Mouse (Mus musculus): ENCODE measurements around the gene Aph1c. TPM values are rescaled to one million over a fixed set of nuclear protein-coding genes. Genes with fewer than 3 reads are reported as not detected.
"Not testable (repeated sequence)": the region's sequence is repeated elsewhere in the genome, so short reads cannot be mapped to it uniquely, and the experiment has no call there.

The Aph1c gene
- total and polyA plus RNA-seq, 3 experiments, result 0.16 TPM; not detected in 2

DNA sequence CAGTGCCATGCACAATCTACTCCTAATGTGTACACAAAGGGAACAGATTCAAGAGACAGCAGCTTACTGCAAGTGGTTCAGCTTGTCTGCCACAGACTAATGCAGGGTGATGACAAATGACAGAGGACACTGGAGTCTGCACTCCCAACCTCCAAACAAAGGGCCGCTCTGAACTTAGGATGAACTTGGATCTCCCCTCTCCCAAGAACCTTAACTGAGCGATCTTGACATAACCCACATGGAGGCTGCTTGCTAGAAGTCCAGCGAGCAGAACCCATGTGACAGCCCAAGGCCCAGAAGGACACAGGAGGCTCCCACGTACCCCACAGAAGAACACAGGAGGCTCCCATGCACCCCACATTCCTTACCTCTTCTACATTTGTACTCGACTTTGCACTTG lies 16.4 kb upstream of the Aph1c start:
- Histone ChIP-seq H3K4me3 (ENCODE audit: low read depth, low read length) (no peak overlapping the region), H3K27me3 (ENCODE audit: insufficient read depth, low read length) (no peaks in the 10 kb centered on the region), H3K36me3 (replicated peaks) (peaks cover 77% of the 10 kb centered on the region), H3K9me3 (replicated peaks) (no peaks in the 10 kb centered on the region), H3K4me1 (ENCODE audit: insufficient read depth, low read depth, low read length) (peaks cover 2% of the 10 kb centered on the region; the same call in 1 of the 2 replicates)
- TF ChIP-seq GATA1 (IDR thresholded peaks at IDR 0.05; ENCODE audit: borderline replicate concordance, low read length), result no peak
- TF ChIP-seq CTCF (IDR thresholded peaks at IDR 0.05; ENCODE audit: low read depth, low read length), result no peak
- TF ChIP-seq POLR2AphosphoS5 (IDR thresholded peaks at IDR 0.05; ENCODE audit: insufficient replicate concordance, low read depth, low read length), result no peak
- TF ChIP-seq GATA2 (IDR thresholded peaks at IDR 0.05; ENCODE audit: borderline replicate concordance, low read depth, low read length), result no peak
- no peak for TF ChIP-seq TAL1 (conservative IDR thresholded peaks at IDR 0.05; ENCODE audit: low read depth, low read length)
- DNase-seq (ENCODE audit: low spot score), result no peak
- ATAC-seq (ENCODE audit: extremely low read depth, insufficient number of reproducible peaks, low FRiP score, poor library complexity, severe bottlenecking), result no peak

DNA sequence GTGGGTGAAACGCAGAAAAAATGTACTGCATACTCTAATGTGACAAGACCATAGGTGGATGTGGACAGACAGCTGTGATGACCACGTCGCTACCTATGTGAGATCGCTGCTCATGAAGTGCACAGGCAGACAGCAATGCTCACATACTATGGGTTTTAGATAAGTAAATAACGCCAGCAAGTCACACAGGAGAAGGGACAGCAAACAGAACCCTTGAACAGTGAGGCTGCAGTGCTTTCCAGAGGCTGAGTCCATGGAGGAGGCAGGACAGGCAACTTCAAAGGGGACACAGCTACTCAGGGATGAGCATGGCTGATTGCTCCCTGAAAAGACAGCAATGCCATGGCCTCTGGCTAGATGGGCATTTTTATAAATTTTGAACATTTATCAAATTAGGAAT lies 12.3 kb upstream of the Aph1c start:
- Histone ChIP-seq H3K4me3 (ENCODE audit: low read depth, low read length) (no peak overlapping the region), H3K27me3 (ENCODE audit: insufficient read depth, low read length) (no peaks in the 10 kb centered on the region), H3K4me1 (ENCODE audit: insufficient read depth, low read depth, low read length) (no peaks in the 10 kb centered on the region), H3K9me3 (replicated peaks) (no peaks in the 10 kb centered on the region), H3K36me3 (replicated peaks) (peaks cover 71% of the 10 kb centered on the region)
- no peak for DNase-seq (ENCODE audit: low spot score)
- ATAC-seq (ENCODE audit: extremely low read depth, insufficient number of reproducible peaks, low FRiP score, poor library complexity, severe bottlenecking), result no peak
- TF ChIP-seq TAL1 (conservative IDR thresholded peaks at IDR 0.05; ENCODE audit: low read depth, low read length), result no peak
- no peak for TF ChIP-seq POLR2AphosphoS5 (IDR thresholded peaks at IDR 0.05; ENCODE audit: insufficient replicate concordance, low read depth, low read length)
- TF ChIP-seq GATA1 (IDR thresholded peaks at IDR 0.05; ENCODE audit: borderline replicate concordance, low read length), result no peak
- TF ChIP-seq GATA2 (IDR thresholded peaks at IDR 0.05; ENCODE audit: borderline replicate concordance, low read depth, low read length), result no peak
- no peak for TF ChIP-seq CTCF (IDR thresholded peaks at IDR 0.05; ENCODE audit: low read depth, low read length)

DNA sequence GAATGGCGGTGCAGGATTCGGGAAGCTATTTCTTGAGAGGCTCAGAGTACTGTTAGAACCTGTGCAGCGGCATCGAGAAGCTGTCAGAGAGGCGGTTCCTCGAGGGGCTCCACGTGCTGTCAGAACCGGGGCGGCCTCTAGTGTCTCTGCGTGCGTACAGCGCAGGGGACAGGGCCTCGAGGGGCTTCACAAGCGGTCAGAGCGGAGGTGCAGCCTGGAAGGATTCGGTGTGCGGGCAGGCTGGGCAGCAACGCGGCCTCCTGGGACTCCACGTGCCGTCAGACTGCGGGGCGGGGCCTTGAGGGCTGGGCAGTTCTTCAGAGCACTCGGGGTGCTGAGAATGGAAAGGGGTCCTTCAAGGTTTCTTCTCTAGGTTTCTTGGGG lies 563 bp upstream of the Aph1c start:
- H3K36me3 ChIP-seq (replicated peaks), result peaks cover 9% of the 10 kb centered on the region
- ATAC-seq (ENCODE audit: extremely low read depth, insufficient number of reproducible peaks, low FRiP score, poor library complexity, severe bottlenecking), result no peak
- H3K9me3 ChIP-seq (replicated peaks), result no peaks in the 10 kb centered on the region
- no peak for TF ChIP-seq CTCF (IDR thresholded peaks at IDR 0.05; ENCODE audit: low read depth, low read length)
- TF ChIP-seq GATA2 (IDR thresholded peaks at IDR 0.05; ENCODE audit: borderline replicate concordance, low read depth, low read length), result no peak
- peaks cover 18% of the 10 kb centered on the region for H3K4me1 ChIP-seq (ENCODE audit: insufficient read depth, low read depth, low read length)
- peaks cover 6% of the 10 kb centered on the region; the same call in 1 of the 2 replicates for H3K27me3 ChIP-seq (ENCODE audit: insufficient read depth, low read length)
- H3K4me3 ChIP-seq (ENCODE audit: low read depth, low read length), result peak overlapping the region; percentile 71
- DNase-seq (ENCODE audit: low spot score), result peak; percentile 15

DNA sequence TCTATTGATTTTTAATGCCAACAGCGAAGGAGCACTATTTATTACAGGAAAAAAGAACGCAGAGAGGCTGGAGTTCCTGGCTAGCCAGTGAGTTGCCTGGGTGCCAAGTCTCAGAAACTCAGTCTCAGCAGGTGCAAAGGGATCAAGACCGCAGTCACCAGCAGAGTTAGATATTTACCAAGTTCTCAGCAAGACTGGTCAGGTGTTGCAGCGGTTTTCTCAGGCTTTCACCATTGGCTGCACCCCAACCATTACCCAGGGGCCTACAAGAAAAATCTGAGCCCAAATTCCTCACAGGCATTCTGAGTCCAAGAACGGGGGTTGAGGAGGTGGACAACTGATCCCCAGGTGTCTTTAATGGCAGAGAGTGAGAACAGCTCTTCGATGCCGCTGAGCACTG lies 675 bp downstream of the Aph1c start:
- Histone ChIP-seq H3K9me3 (replicated peaks) (no peaks in the 10 kb centered on the region), H3K27me3 (ENCODE audit: insufficient read depth, low read length) (peaks cover 6% of the 10 kb centered on the region; the same call in 1 of the 2 replicates), H3K4me3 (ENCODE audit: low read depth, low read length) (no peak overlapping the region), H3K36me3 (replicated peaks) (no peaks in the 10 kb centered on the region), H3K4me1 (ENCODE audit: insufficient read depth, low read depth, low read length) (peaks cover 18% of the 10 kb centered on the region)
- ATAC-seq (ENCODE audit: extremely low read depth, insufficient number of reproducible peaks, low FRiP score, poor library complexity, severe bottlenecking) (no peak), DNase-seq (ENCODE audit: low spot score) (no peak)
- TF ChIP-seq TAL1 (conservative IDR thresholded peaks at IDR 0.05; ENCODE audit: low read depth, low read length), result no peak
- TF ChIP-seq GATA1 (IDR thresholded peaks at IDR 0.05; ENCODE audit: borderline replicate concordance, low read length), result no peak
- TF ChIP-seq GATA2 (IDR thresholded peaks at IDR 0.05; ENCODE audit: borderline replicate concordance, low read depth, low read length), result no peak
- no peak for TF ChIP-seq CTCF (IDR thresholded peaks at IDR 0.05; ENCODE audit: low read depth, low read length)
- no peak for TF ChIP-seq POLR2AphosphoS5 (IDR thresholded peaks at IDR 0.05; ENCODE audit: insufficient replicate concordance, low read depth, low read length)

DNA sequence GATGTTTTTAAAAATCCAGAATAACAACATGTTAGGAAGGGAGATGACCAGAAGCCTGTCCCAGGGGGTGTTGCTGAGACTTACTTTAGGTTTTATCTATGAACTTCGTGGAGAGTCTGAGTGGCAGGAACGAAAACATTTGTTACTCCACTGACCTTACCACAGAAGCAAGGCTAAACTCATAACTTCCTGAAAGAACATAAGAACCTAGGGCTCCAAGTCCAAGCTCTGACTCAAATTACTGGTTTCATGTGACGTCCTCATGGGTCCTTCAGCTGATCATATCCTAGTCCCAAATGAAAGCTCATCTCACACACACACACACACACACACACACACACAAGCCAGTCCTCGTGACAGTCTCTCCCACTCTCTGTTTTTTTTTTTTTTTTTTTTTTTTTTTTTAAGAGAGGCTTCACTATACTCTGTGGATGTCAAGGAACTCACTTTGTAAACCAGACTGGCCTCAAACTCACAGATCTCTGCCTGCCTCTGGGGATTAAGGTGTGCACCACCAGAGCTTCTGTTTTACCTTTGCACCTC lies 2.1 kb downstream of the Aph1c start:
- DNase-seq (ENCODE audit: low spot score), result no peak
- no peak for ATAC-seq (ENCODE audit: extremely low read depth, insufficient number of reproducible peaks, low FRiP score, poor library complexity, severe bottlenecking)
- H3K36me3 ChIP-seq (replicated peaks), result no peaks in the 10 kb centered on the region
- TF ChIP-seq CTCF (IDR thresholded peaks at IDR 0.05; ENCODE audit: low read depth, low read length), result no peak
- TF ChIP-seq TAL1 (conservative IDR thresholded peaks at IDR 0.05; ENCODE audit: low read depth, low read length), result no peak
- no peak for TF ChIP-seq GATA1 (IDR thresholded peaks at IDR 0.05; ENCODE audit: borderline replicate concordance, low read length)
- TF ChIP-seq POLR2AphosphoS5 (IDR thresholded peaks at IDR 0.05; ENCODE audit: insufficient replicate concordance, low read depth, low read length), result no peak
- TF ChIP-seq GATA2 (IDR thresholded peaks at IDR 0.05; ENCODE audit: borderline replicate concordance, low read depth, low read length), result no peak
- H3K4me3 ChIP-seq (ENCODE audit: low read depth, low read length), result no peak overlapping the region
- peaks cover 18% of the 10 kb centered on the region for H3K4me1 ChIP-seq (ENCODE audit: insufficient read depth, low read depth, low read length)
- H3K27me3 ChIP-seq (ENCODE audit: insufficient read depth, low read length), result peaks cover 10% of the 10 kb centered on the region
- no peaks in the 10 kb centered on the region for H3K9me3 ChIP-seq (replicated peaks)

DNA sequence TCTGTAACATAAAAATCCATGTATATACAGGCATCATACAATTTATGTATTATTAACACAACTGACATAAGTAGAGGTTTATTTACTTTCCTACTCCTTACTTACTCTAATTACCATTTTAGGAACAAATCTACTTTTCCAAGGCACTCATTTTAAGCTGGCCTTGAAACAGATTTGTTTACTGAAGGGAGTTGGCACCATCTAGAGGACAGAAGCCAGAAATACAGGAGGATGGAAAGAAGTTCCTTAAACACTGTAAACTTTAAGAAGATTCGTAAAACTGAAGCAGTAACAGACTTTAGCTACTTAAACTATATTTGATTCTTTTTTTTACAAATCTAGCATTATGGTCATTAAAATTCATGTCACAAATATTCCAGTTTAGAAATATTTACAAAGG lies 8.5 kb downstream of the Aph1c start:
- peaks cover 6% of the 10 kb centered on the region for H3K27me3 ChIP-seq (ENCODE audit: insufficient read depth, low read length)
- no peaks in the 10 kb centered on the region for H3K4me1 ChIP-seq (ENCODE audit: insufficient read depth, low read depth, low read length)
- no peaks in the 10 kb centered on the region for H3K36me3 ChIP-seq (replicated peaks)
- no peaks in the 10 kb centered on the region for H3K9me3 ChIP-seq (replicated peaks)
- ATAC-seq (ENCODE audit: extremely low read depth, insufficient number of reproducible peaks, low FRiP score, poor library complexity, severe bottlenecking) (no peak), DNase-seq (ENCODE audit: low spot score) (no peak)
- no peak for TF ChIP-seq CTCF (IDR thresholded peaks at IDR 0.05; ENCODE audit: low read depth, low read length)
- no peak overlapping the region for H3K4me3 ChIP-seq (ENCODE audit: low read depth, low read length)

DNA sequence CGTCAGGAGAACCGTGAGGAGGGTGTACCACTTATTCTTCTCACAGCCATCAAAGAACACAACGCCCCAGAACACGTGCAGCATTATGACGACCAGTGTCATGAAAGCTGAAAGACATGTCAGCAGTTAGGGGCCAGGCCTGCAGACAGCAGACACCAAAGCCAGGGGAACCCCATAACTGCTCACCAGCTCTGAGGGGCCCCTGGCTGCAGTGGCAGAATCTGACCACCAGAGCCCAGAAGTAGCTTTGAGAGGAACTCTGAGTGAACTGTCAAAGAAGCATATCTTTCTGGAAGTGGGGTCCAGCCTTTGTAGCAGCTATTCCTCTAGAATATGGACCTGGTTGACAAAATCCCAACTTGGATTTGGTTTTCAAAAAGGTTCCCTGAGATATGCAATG lies 12.3 kb downstream of the Aph1c start:
- not testable (repeated sequence) for DNase-seq (ENCODE audit: low spot score); H3K36me3 ChIP-seq (replicated peaks); H3K4me3 ChIP-seq (ENCODE audit: low read depth, low read length); H3K4me1 ChIP-seq (ENCODE audit: insufficient read depth, low read depth, low read length); H3K9me3 ChIP-seq (replicated peaks); ATAC-seq (ENCODE audit: extremely low read depth, insufficient number of reproducible peaks, low FRiP score, poor library complexity, severe bottlenecking)
- H3K27me3 ChIP-seq (ENCODE audit: insufficient read depth, low read length), result peaks cover 12% of the 10 kb centered on the region; the same call in 1 of the 2 replicates
